Mouse (Mus musculus) E14TG2a.4 (cell line): ENCODE results near the gene Timp2.

Source experiments
- CTCF ChIP-seq: conservative IDR thresholded peaks from 2 replicates; pipeline ENCODE4 v1.5.1; 2014; ENCODE audit warnings: low read length
- NANOG ChIP-seq: IDR thresholded peaks from 2 replicates; pipeline ENCODE4 v1.6.1; 2014; ENCODE audit warnings: borderline replicate concordance, low read length, mixed read lengths
- POU5F1 ChIP-seq: IDR thresholded peaks from 2 replicates; pipeline ENCODE4 v1.6.1; 2014; ENCODE audit warnings: low read length, borderline replicate concordance

- no peak for TF ChIP-seq CTCF
- TF ChIP-seq POU5F1: no peak
- no peak for TF ChIP-seq NANOG
These were observed 23.2 kb downstream of the Timp2 start for GRCm38 (mm10) chr11:118332376-118332775.
